Mouse (Mus musculus) megakaryocyte, embryonic 14.5 days (primary cell): ENCODE data around the gene Rmdn2.

ENCODE experiments used
- FLI1 ChIP-seq: IDR thresholded peaks from 2 replicates; pipeline ENCODE4 v1.6.1; 2012; ENCODE audit warnings: low read length, inconsistent platforms, mixed read lengths
- GATA1 ChIP-seq: IDR thresholded peaks from 3 replicates; pipeline ENCODE4 v1.6.1; 2012; ENCODE audit warnings: mixed read lengths, low read length, inconsistent platforms, borderline replicate concordance

DNA sequence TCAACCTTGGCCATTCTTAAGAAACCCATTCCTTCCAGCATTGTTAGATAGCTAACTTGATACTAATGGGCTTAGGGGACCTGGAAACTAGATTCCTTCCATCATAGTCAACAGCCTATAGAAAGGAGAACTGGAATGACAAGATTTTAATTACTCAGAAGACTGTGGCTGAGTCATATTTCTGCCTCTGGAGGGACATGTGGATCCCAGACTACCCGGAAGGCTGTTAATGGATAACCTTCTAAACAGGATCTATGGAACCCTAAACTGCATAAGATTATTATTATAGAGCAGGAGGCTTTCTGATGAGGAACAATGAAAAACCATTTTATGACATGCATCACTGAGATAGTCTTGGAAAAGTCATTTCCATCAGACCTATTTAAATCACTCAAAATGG lies 21.8 kb upstream of the Rmdn2 start:
- TF ChIP-seq GATA1 (no peak), FLI1 (no peak)
